Mouse (Mus musculus) lung, embryonic 14.5 days (tissue): ENCODE data around the gene Trip12. TPM values are rescaled to one million over a fixed set of nuclear protein-coding genes. Genes with fewer than 3 reads are reported as not detected.

Source experiments
- ATAC-seq: fragments of 200-750 bp; cut with Nextera tagmentation; 2 replicates; pipeline ENCODE4 v1.8.0; 2017; ENCODE audit warnings: mild to moderate bottlenecking, moderate TSS enrichment, moderate library complexity; ENCODE audit not compliant: insufficient read depth
- DNase-seq: peaks from one replicate; pipeline ENCODE4 v3.0.0-alpha.2; 2015
- H3K27ac ChIP-seq: fragments of 300-500 bp; sonication (generic); 2 replicates; pipeline ENCODE4 v1.5.1; 2014; ENCODE audit warnings: low read depth, mild to moderate bottlenecking, moderate library complexity
- H3K27me3 ChIP-seq: fragments of 300-500 bp; sonication (generic); 2 replicates; pipeline ENCODE4 v1.6.1; 2014; ENCODE audit warnings: low read length, control low read depth; ENCODE audit not compliant: insufficient read depth
- H3K36me3 ChIP-seq: fragments of 300-500 bp; sonication (generic); 2 replicates; pipeline ENCODE4 v1.6.1; 2014; ENCODE audit warnings: control low read depth; ENCODE audit not compliant: insufficient read depth
- H3K4me1 ChIP-seq: fragments of 300-500 bp; sonication (generic); 2 replicates; pipeline ENCODE4 v1.6.1; 2014; ENCODE audit warnings: antibody characterized with exemption, control low read depth; ENCODE audit not compliant: insufficient read depth
- H3K4me2 ChIP-seq: fragments of 300-500 bp; sonication (generic); 2 replicates; pipeline ENCODE4 v1.6.1; 2014; ENCODE audit warnings: mild to moderate bottlenecking
- H3K4me3 ChIP-seq: fragments of 300-500 bp; sonication (generic); 2 replicates; pipeline ENCODE4 v1.5.1; 2014; ENCODE audit warnings: low read depth, low read length
- H3K9ac ChIP-seq: fragments of 300-500 bp; sonication (generic); 2 replicates; pipeline ENCODE4 v1.6.1; 2014
- H3K9me3 ChIP-seq: fragments of 300-500 bp; sonication (generic); 2 replicates; pipeline ENCODE4 v1.6.1; 2016; ENCODE audit warnings: low read depth, low read length, control low read depth
- CTCF ChIP-seq: IDR thresholded peaks from 2 replicates; pipeline ENCODE4 v1.5.1; 2016; ENCODE audit warnings: antibody characterized with exemption, low read depth
- WGBS: fragments of 180-500 bp; shearing (Covaris S2); extraction: QIAGEN DNeasy Blood & Tissue Kit; methylation state at CpG from one replicate; pipeline ENCODE4 v1.1.7; 2014; 5-methylcytosine and 5-hydroxymethylcytosine counted together
- polyA plus RNA-seq: library from polyadenylated mRNA; unstranded; fragments of >200 nt; fragmentation: Nextera tagmentation; extraction: Ambion mirVana; gene quantifications from 2 replicates; pipeline ENCODE4 v1.2.1, GENCODE M21; 2014

The Trip12 gene
- polyA plus RNA-seq, 1 experiment from 2014 or later: 75.7 TPM

GRCm38 (mm10) chr1:84882066-84882532 is 41.8 kb upstream of the Trip12 start:
- 71% methylated on average over 2 of the region's 2 CpGs for WGBS
- Histone ChIP-seq H3K27ac (no peak overlapping the region), H3K4me1 (no peaks in the 10 kb centered on the region), H3K9ac (no peak overlapping the region), H3K4me2 (no peak overlapping the region), H3K9me3 (no peaks in the 10 kb centered on the region), H3K4me3 (no peak overlapping the region), H3K36me3 (no peaks in the 10 kb centered on the region), H3K27me3 (no peaks in the 10 kb centered on the region)
- no peak for TF ChIP-seq CTCF
- ATAC-seq (no peak), DNase-seq (no peak)

GRCm38 (mm10) chr1:84881248-84882065 is 41.1 kb upstream of the Trip12 start:
- Histone ChIP-seq H3K4me3 (no peak overlapping the region), H3K9ac (no peak overlapping the region), H3K4me2 (no peak overlapping the region), H3K4me1 (no peaks in the 10 kb centered on the region), H3K36me3 (no peaks in the 10 kb centered on the region), H3K27ac (no peak overlapping the region), H3K27me3 (no peaks in the 10 kb centered on the region), H3K9me3 (no peaks in the 10 kb centered on the region)
- WGBS: 72% methylated on average over 11 of the region's 11 CpGs
- DNase-seq: no peak
- 0 out of 2 replicates have a peak, but pooled peaks have one; percentile 5 for TF ChIP-seq CTCF
- no peak for ATAC-seq

- Histone ChIP-seq H3K4me2 (no peak overlapping the region), H3K4me1 (no peaks in the 10 kb centered on the region), H3K4me3 (no peak overlapping the region), H3K9ac (no peak overlapping the region), H3K9me3 (no peaks in the 10 kb centered on the region), H3K36me3 (no peaks in the 10 kb centered on the region), H3K27ac (no peak overlapping the region), H3K27me3 (no peaks in the 10 kb centered on the region)
- DNase-seq (no peak), ATAC-seq (no peak)
- WGBS: 91% methylated on average over 8 of the region's 8 CpGs
- no peak for TF ChIP-seq CTCF
These were observed 39.3 kb upstream of the Trip12 start for GRCm38 (mm10) chr1:84879571-84880120.

- no peak overlapping the region for H3K9ac ChIP-seq
- WGBS: 73% methylated on average over 2 of the region's 2 CpGs
These were observed 37.3 kb upstream of the Trip12 start for GRCm38 (mm10) chr1:84877590-84877989.

GRCm38 (mm10) chr1:84872939-84873338 is 32.6 kb upstream of the Trip12 start:
- H3K36me3 ChIP-seq: no peaks in the 10 kb centered on the region
- DNase-seq (no peak), ATAC-seq (no peak)
- no peaks in the 10 kb centered on the region for H3K27me3 ChIP-seq
- H3K4me1 ChIP-seq: no peaks in the 10 kb centered on the region
- H3K27ac ChIP-seq: no peak overlapping the region
- 60% methylated on average over 4 of the region's 4 CpGs for WGBS
- no peak for TF ChIP-seq CTCF
- H3K4me2 ChIP-seq: no peak overlapping the region
- H3K9ac ChIP-seq: no peak overlapping the region
- no peaks in the 10 kb centered on the region for H3K9me3 ChIP-seq
- H3K4me3 ChIP-seq: no peak overlapping the region

More at GRCm38 (mm10) chr1:84877590-84877989, 37.3 kb upstream of the Trip12 start:
- H3K4me1 ChIP-seq: no peaks in the 10 kb centered on the region
- no peaks in the 10 kb centered on the region for H3K9me3 ChIP-seq
- H3K4me3 ChIP-seq: no peak overlapping the region
- TF ChIP-seq CTCF: no peak
- no peak overlapping the region for H3K4me2 ChIP-seq
- no peaks in the 10 kb centered on the region for H3K36me3 ChIP-seq
- H3K27ac ChIP-seq: no peak overlapping the region
- ATAC-seq (no peak), DNase-seq (no peak)
- no peaks in the 10 kb centered on the region for H3K27me3 ChIP-seq

GRCm38 (mm10) chr1:84872105-84872504 is 31.8 kb upstream of the Trip12 start:
- Histone ChIP-seq H3K27me3 (no peaks in the 10 kb centered on the region), H3K4me3 (no peak overlapping the region), H3K36me3 (no peaks in the 10 kb centered on the region), H3K9ac (no peak overlapping the region), H3K4me2 (no peak overlapping the region), H3K4me1 (no peaks in the 10 kb centered on the region), H3K27ac (no peak overlapping the region), H3K9me3 (no peaks in the 10 kb centered on the region)
- DNase-seq (no peak), ATAC-seq (no peak)
- TF ChIP-seq CTCF: no peak
- WGBS: 32% methylated on average over 3 of the region's 3 CpGs

GRCm38 (mm10) chr1:84871131-84871530 is 30.8 kb upstream of the Trip12 start:
- Histone ChIP-seq H3K27me3 (no peaks in the 10 kb centered on the region), H3K9ac (no peak overlapping the region), H3K4me3 (no peak overlapping the region), H3K27ac (no peak overlapping the region), H3K36me3 (no peaks in the 10 kb centered on the region), H3K4me1 (no peaks in the 10 kb centered on the region), H3K4me2 (no peak overlapping the region), H3K9me3 (no peaks in the 10 kb centered on the region)
- no peak for TF ChIP-seq CTCF
- 55% methylated on average over 6 of the region's 6 CpGs for WGBS
- no peak for ATAC-seq
- DNase-seq: no peak
